Mouse (Mus musculus) liver, adult 2 months (tissue): ENCODE results near the gene Egr4.

Source experiments
- CTCF ChIP-seq: fragments of 200-500 bp; IDR thresholded peaks from 2 replicates; pipeline ENCODE4 v1.5.1; 2011; ENCODE audit warnings: low read depth, low read length, control low read depth
- POLR2A ChIP-seq: fragments of 200-500 bp; IDR thresholded peaks from 2 replicates; pipeline ENCODE4 v1.6.1; 2011; ENCODE audit warnings: low read length, control low read depth; ENCODE audit not compliant: insufficient read depth; ENCODE audit errors: extremely low read depth

DNA sequence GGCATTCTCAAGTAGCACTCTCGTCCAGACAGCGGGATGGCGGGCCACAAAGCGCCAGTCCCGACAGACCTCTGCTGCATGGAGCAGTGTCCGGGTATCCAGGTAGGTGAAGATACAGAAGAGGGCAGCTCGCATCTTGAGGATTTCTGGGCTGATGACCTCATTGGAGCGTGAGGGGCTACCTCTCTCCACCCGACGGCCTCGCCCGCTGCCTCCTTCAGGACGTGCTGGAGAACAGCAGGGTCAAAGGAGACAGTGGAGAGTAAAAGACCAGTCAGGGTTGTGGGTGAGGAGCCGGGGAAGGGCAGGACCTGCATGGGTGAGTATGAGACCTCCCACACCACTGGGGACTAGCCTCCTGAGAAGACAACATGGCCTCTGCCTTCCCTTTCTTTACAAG is 35.0 kb downstream of the Egr4 start:
- TF ChIP-seq CTCF, result no peak
- TF ChIP-seq POLR2A, result no peak
